Mouse (Mus musculus) midbrain, embryonic 12.5 days (tissue): Measurements from ENCODE around the gene Zfp609. TPM values are rescaled to one million over a fixed set of nuclear protein-coding genes. Genes with fewer than 3 reads are reported as not detected.

Experiments
- ATAC-seq: fragments of 200-750 bp; cut with Nextera tagmentation; 2 replicates; pipeline ENCODE4 v1.8.0; 2017; ENCODE audit warnings: low read depth, moderate TSS enrichment, moderate library complexity; ENCODE audit not compliant: low FRiP score
- H3K27ac ChIP-seq: fragments of 300-500 bp; sonication (generic); replicated peaks from 2 replicates; pipeline ENCODE4 v1.5.1; 2016; ENCODE audit warnings: mild to moderate bottlenecking
- H3K27me3 ChIP-seq: fragments of 300-500 bp; sonication (generic); 2 replicates; pipeline ENCODE4 v1.6.1; 2016; ENCODE audit warnings: mild to moderate bottlenecking
- H3K36me3 ChIP-seq: fragments of 300-500 bp; sonication (generic); 2 replicates; pipeline ENCODE4 v1.6.1; 2016
- H3K4me1 ChIP-seq: fragments of 300-500 bp; sonication (generic); 2 replicates; pipeline ENCODE4 v1.6.1; 2016
- H3K4me2 ChIP-seq: fragments of 300-500 bp; sonication (generic); replicated peaks from 2 replicates; pipeline ENCODE4 v1.6.1; 2016; ENCODE audit warnings: mild to moderate bottlenecking, moderate library complexity
- H3K4me3 ChIP-seq: fragments of 300-500 bp; sonication (generic); 2 replicates; pipeline ENCODE4 v1.5.1; 2016; ENCODE audit warnings: mild to moderate bottlenecking
- H3K9ac ChIP-seq: fragments of 300-500 bp; sonication (generic); replicated peaks from 2 replicates; pipeline ENCODE4 v1.6.1; 2016; ENCODE audit warnings: mild to moderate bottlenecking, moderate library complexity
- H3K9me3 ChIP-seq: fragments of 300-500 bp; sonication (generic); 2 replicates; pipeline ENCODE4 v1.6.1; 2016; ENCODE audit warnings: mild to moderate bottlenecking
- WGBS: fragments of 180-500 bp; shearing (Covaris S2); methylation state at CpG from one replicate; pipeline ENCODE4 v1.1.7; 2016; 5-methylcytosine and 5-hydroxymethylcytosine counted together
- polyA plus RNA-seq: library from polyadenylated mRNA; unstranded; fragments of >200 nt; fragmentation: Nextera tagmentation; extraction: Ambion mirVana; gene quantifications from 2 replicates; pipeline ENCODE4 v1.2.1, GENCODE M21; 2016

Zfp609 gene
- polyA plus RNA-seq = 12.0 and 15.4 TPM in 2 replicates

DNA sequence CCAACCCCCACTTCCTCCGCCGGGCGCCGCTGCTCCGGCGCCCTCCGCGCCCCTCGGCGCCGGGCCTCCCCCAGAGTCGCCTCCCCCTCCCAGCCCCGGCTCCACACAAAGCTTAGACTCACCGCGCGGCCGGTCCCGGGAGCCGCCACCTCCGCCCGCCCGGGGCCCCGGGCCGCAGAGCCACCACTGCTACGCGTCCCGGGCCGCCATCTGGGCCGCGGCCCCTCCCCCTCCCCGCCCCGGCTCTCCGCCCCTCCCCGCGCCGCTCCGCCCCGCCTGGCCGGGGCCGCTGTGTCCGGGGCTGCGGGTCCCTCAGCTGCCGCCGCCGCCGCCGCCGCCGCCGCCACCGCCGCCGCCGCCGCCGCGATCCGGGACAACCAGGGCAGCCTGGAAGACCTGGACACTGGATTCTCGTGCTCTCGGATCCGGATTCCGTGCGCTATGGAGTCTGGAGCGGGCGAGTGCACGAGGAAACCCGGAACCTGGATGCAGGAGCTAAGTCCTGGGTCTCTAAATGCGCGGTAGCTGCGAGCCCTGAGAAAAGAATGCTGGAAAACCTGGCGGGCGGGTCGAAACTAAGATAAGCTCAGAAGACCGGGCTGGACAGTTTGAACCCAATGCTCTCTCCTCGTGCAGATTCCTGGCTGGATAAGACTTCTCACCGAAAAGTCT, at the start of gene Zfp609:
Zfp609 (minus strand) TSS at position 221 of the 672 bp plus-strand sequence.
- no peaks in the 10 kb centered on the region for H3K36me3 ChIP-seq
- H3K9me3 ChIP-seq = no peaks in the 10 kb centered on the region
- 0% methylated on average over 44 of the region's 76 CpGs for WGBS
- peak within 1 kb of the TSS; percentile 98 for H3K9ac ChIP-seq
- H3K4me2 ChIP-seq = peak within 1 kb of the TSS; percentile 75
- H3K27me3 ChIP-seq = 0 out of 2 replicates have a peak, but pooled peaks cover 5% of the 10 kb centered on the region
- peak; percentile 87 for ATAC-seq
- peaks cover 61% of the 10 kb centered on the region for H3K4me1 ChIP-seq
- H3K27ac ChIP-seq = peak within 1 kb of the TSS; percentile 98
- peak within 1 kb of the TSS; percentile 93 for H3K4me3 ChIP-seq

DNA sequence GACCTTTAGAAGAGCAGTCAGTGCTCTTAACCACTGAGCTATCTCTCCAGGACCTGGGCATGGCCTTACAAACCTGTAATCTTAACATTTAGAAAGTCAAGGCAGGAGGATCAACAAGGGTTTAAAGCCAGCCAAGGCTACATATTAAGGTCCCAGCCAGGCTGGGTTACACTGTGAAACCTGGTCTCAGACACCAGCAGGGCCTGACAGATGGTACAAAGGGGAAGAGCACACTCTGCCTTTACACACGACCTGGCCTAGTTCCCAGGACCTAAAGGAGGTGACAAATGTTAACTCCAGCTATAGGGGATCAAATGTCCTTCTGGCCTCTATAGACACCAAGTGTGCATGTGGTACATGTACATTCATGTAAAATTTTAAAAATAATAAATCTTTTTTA, 32.3 kb upstream of the Zfp609 start:
- Histone ChIP-seq H3K4me3 (no peak overlapping the region), H3K27ac (no peak overlapping the region), H3K27me3 (no peaks in the 10 kb centered on the region), H3K4me1 (no peaks in the 10 kb centered on the region), H3K36me3 (peaks cover 55% of the 10 kb centered on the region), H3K4me2 (no peak overlapping the region), H3K9me3 (no peaks in the 10 kb centered on the region), H3K9ac (no peak overlapping the region)
- WGBS = 70% methylated on average over 1 of the region's 1 CpGs
- ATAC-seq = no peak

DNA sequence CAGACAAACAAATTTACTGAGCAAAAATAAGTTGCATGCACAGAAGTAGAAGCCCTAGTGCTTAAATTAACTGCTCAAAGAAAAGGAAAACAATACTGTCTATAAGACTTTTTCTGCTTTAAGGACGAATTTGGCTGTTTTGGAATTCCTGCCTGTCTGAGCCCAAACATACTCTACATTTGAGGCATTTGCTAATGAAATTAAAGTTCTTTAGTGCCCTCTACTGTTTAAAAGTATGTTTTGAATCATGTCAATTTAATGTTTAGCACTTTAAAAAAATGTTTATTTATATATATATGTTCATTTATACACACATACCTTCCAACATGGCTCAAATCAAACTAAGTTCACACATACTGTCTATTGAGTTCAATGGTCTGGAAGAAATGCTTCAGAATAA, 22.8 kb upstream of the Zfp609 start:
- WGBS = 19% methylated on average over 1 of the region's 1 CpGs
- Histone ChIP-seq H3K9me3 (no peaks in the 10 kb centered on the region), H3K9ac (no peak overlapping the region), H3K36me3 (0 out of 2 replicates have a peak, but pooled peaks cover 20% of the 10 kb centered on the region), H3K27me3 (no peaks in the 10 kb centered on the region), H3K4me1 (peaks cover 9% of the 10 kb centered on the region), H3K4me2 (no peak overlapping the region), H3K27ac (no peak overlapping the region), H3K4me3 (no peak overlapping the region)
- no peak for ATAC-seq

DNA sequence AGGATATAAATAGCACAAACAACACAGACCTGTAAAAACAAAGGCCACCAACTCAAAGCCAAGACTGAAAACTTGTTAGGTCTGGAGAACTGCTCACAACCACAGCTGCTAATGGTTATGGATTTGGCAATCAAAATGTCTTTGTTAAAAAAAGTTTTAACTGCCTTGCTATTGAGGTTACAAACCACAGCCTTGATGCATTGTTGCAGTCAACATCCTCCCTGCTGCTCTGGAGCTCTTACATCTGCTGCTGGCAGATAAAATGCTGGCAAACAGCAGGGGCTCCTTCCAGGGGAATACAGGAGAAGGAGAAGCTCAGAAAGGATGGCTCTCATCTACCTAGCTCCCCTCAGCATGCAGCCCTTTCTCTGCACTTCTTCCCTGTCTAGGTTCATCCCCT, 20.8 kb upstream of the Zfp609 start:
- ATAC-seq = no peak
- H3K9ac ChIP-seq = no peak overlapping the region
- H3K36me3 ChIP-seq = 0 out of 2 replicates have a peak, but pooled peaks cover 14% of the 10 kb centered on the region
- H3K4me2 ChIP-seq = no peak overlapping the region
- H3K4me3 ChIP-seq = no peak overlapping the region
- no peak overlapping the region for H3K27ac ChIP-seq
- H3K27me3 ChIP-seq = no peaks in the 10 kb centered on the region
- H3K9me3 ChIP-seq = no peaks in the 10 kb centered on the region
- H3K4me1 ChIP-seq = peaks cover 19% of the 10 kb centered on the region

DNA sequence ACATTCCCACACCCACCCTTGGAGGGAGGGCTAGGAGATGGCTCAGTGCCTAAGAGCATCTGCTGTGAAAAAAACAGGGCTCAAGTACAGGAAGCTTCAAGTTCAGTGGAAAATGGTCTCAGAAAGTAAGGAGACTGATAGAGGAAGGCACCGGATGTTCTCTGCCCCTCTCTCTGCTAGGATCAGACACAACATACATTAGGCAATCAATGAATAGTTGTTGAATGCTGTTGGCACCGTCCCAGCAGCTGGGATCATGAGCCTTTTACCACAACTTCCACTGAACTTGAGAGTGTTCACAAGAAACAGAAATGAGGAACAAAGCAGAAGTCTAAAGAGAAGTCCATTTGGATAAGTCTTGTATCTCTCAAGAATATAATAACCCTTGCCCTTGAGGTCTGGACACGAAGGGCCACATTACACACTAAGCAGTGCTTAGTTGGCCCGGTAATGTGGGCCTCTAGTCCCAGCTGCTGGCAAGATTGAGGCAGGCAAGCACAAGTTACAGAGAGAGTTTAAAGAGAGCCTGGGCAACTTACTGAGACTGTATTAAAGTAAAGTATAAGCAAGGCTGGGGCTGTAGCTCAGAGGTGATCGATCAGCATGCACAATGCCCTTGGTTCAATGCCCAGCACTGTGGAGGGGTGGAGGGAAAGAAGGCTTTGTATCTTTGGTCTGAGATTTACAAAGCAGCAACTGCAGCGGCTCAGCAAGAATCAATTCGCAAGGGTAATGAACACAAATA, 17.2 kb upstream of the Zfp609 start:
- H3K4me3 ChIP-seq = no peak overlapping the region
- H3K4me1 ChIP-seq = peaks cover 19% of the 10 kb centered on the region
- no peaks in the 10 kb centered on the region for H3K27me3 ChIP-seq
- H3K36me3 ChIP-seq = 0 out of 2 replicates have a peak, but pooled peaks cover 3% of the 10 kb centered on the region
- H3K9me3 ChIP-seq = no peaks in the 10 kb centered on the region
- WGBS = 65% methylated on average over 7 of the region's 7 CpGs
- no peak overlapping the region for H3K9ac ChIP-seq
- no peak for ATAC-seq
- no peak overlapping the region; the same call in 1 of the 2 replicates for H3K27ac ChIP-seq
- no peak overlapping the region for H3K4me2 ChIP-seq

DNA sequence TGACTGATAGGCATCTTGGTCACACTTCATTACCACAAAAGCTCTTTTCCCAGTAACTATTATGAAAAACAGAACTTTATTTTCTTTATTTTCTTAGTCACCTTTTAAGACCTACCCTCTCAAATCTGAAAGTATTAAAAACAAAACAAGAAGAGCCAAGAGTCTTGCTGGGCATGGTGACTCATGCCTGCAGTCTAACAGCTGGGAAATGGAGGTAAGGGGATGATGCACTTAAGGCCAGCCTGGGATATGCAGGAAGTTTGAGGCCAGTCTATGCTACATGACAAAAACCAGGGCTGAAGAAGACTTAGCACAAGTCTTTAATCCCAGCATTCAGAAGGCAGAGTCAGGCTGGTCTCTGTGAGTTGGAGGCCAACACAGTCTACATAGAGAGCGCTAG, 12.5 kb upstream of the Zfp609 start:
- Histone ChIP-seq H3K9me3 (no peaks in the 10 kb centered on the region), H3K36me3 (peaks cover 8% of the 10 kb centered on the region; the same call in 1 of the 2 replicates), H3K9ac (no peak overlapping the region), H3K4me3 (no peak overlapping the region), H3K4me1 (peaks cover 15% of the 10 kb centered on the region), H3K27ac (no peak overlapping the region), H3K4me2 (no peak overlapping the region), H3K27me3 (no peaks in the 10 kb centered on the region)
- ATAC-seq = no peak
- 94% methylated on average over 1 of the region's 1 CpGs for WGBS

DNA sequence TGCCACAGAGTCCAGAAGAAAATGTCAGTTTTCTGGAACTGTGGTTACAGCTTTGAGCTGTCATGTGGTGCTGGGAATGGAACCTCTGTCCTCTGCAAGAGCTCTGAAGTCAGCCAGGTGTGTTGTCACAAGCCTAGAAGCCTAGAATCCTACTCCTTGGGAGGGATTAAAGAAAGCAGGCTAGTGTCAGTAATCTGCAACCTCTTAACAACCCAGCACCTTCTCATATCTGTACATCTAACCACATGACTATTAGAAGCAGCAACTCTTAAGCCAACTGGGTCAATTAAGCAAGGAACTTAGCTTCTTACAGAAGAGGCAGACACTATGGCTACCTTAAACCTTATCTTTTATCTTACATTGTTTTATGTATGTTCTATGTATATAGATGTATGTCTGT, 9.6 kb upstream of the Zfp609 start:
- no peaks in the 10 kb centered on the region for H3K9me3 ChIP-seq
- ATAC-seq = no peak
- no peaks in the 10 kb centered on the region for H3K27me3 ChIP-seq
- peaks cover 8% of the 10 kb centered on the region; the same call in 1 of the 2 replicates for H3K36me3 ChIP-seq
- H3K9ac ChIP-seq = no peak overlapping the region
- no peak overlapping the region for H3K27ac ChIP-seq
- peaks cover 30% of the 10 kb centered on the region for H3K4me1 ChIP-seq
- no peak overlapping the region for H3K4me3 ChIP-seq
- no peak overlapping the region for H3K4me2 ChIP-seq

DNA sequence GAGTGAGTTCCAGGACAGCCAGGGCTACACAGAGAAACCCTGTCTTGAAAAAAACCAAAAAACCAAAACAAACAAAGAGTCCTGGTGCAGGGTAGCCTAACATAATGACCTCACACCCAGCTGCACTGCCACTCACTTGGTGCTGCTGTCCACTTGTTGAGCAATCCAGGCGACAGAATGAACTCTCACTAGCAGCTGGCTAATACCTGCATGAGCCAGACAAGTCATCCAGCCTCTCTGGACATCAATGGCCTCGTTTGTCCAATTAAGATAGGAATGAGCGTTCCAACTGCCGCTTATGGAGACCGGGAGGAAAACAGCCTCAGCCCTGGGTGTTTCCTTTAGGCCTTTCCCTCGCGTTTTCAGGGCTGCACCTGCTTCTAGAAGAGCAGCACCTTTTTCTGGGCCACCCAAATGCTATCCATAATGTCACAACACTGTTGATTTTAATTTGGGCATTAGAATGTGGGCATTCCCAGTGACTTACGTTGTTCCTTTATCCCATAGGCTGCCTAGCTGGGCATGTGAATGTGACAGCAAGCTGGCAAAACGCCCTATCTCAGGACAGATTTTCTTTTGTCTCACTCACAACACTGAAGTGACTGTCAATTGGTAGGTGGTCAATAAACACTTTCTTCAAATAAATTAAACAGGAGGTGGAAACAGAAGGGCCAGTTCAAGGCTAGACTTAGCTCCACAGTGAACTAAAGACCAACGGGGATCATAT, 7.4 kb upstream of the Zfp609 start:
- H3K9me3 ChIP-seq = no peaks in the 10 kb centered on the region
- no peak overlapping the region for H3K9ac ChIP-seq
- 0 out of 2 replicates have a peak overlapping the region, but pooled peaks have one; percentile 46 for H3K27ac ChIP-seq
- H3K27me3 ChIP-seq = no peaks in the 10 kb centered on the region
- H3K4me1 ChIP-seq = peaks cover 45% of the 10 kb centered on the region
- peaks cover 8% of the 10 kb centered on the region; the same call in 1 of the 2 replicates for H3K36me3 ChIP-seq
- 74% methylated on average over 10 of the region's 10 CpGs for WGBS
- no peak overlapping the region for H3K4me3 ChIP-seq
- ATAC-seq = no peak
- H3K4me2 ChIP-seq = no peak overlapping the region

DNA sequence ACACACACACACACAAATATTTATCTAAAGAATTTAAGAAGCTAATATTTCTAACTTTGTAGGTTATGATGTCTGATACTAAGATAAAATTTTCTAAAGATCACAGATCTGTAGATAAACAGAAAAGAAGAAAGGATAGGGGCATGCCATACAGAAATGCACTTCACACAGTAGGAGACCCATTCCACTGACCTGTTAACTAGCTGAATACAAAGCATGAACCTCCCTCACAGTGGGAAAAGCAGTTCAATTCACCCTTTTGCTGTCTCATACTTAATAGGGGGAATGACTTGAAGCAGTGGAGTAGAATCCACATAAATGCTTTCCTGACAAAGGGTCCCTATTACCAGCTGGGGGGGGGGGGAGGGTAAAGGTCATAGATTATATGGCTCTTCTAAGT, 6.3 kb upstream of the Zfp609 start:
- peaks cover 47% of the 10 kb centered on the region for H3K4me1 ChIP-seq
- ATAC-seq = no peak

DNA sequence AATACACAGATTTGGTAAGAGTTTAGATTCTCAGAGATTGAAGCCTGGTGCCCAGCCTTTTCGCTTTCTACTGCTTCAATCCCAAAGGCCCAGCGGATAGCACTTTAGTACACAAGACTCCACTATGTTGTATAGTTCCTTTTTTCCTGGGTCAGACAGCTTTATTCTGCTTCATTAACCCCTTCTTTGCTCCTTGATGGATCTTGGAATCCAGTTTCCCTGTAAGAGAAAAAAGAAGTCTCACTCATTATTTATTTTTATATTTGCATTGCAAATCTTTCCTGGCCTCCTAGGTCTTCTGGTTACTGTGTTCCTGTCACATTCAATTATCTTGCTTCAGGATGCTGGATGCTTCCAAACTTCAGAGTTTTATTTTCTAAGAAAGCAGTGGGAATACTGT, 5.9 kb upstream of the Zfp609 start:
- no peak overlapping the region for H3K4me2 ChIP-seq
- 0 out of 2 replicates have a peak, but pooled peaks cover 5% of the 10 kb centered on the region for H3K27me3 ChIP-seq
- H3K9ac ChIP-seq = no peak overlapping the region
- no peak overlapping the region for H3K27ac ChIP-seq
- ATAC-seq = no peak; the same call in 1 of the 2 replicates
- peaks cover 8% of the 10 kb centered on the region; the same call in 1 of the 2 replicates for H3K36me3 ChIP-seq
- H3K4me1 ChIP-seq = peaks cover 50% of the 10 kb centered on the region
- no peak overlapping the region for H3K4me3 ChIP-seq
- H3K9me3 ChIP-seq = no peaks in the 10 kb centered on the region
- 10% methylated on average over 2 of the region's 2 CpGs for WGBS

More for the DNA sequence above, 6.3 kb upstream of the Zfp609 start:
- no peak overlapping the region for H3K4me2 ChIP-seq
- peak overlapping the region; percentile 42 for H3K27ac ChIP-seq
- H3K36me3 ChIP-seq = peaks cover 8% of the 10 kb centered on the region; the same call in 1 of the 2 replicates
- no peak overlapping the region for H3K4me3 ChIP-seq
- H3K9me3 ChIP-seq = no peaks in the 10 kb centered on the region
- H3K27me3 ChIP-seq = 0 out of 2 replicates have a peak, but pooled peaks cover 1% of the 10 kb centered on the region
- no peak overlapping the region for H3K9ac ChIP-seq

DNA sequence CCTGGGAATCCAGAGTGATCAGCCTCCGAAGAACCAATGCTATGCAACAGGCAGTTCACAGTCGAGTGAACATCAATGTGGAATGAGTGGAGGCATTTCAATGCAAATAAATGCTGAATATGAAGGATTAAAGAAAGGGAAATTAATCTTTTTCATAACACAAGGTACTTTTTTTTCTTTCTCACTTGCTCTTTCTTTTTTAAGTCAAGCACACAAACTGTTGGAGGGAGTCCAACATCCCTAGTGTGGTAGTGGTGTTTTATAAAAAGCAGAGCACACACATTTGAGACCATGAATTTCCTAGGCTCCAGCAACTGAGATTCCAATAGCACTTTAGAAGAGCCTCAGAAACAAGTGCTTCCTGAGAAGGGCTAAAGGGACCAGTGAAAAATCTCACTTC, 4.7 kb upstream of the Zfp609 start:
- Histone ChIP-seq H3K27ac (no peak overlapping the region), H3K4me2 (no peak overlapping the region)

More for the DNA sequence above, 4.7 kb upstream of the Zfp609 start:
- no peak overlapping the region for H3K9ac ChIP-seq
- no peak overlapping the region for H3K4me3 ChIP-seq
- peaks cover 54% of the 10 kb centered on the region for H3K4me1 ChIP-seq
- no peak for ATAC-seq
- 0 out of 2 replicates have a peak, but pooled peaks cover 3% of the 10 kb centered on the region for H3K36me3 ChIP-seq
- H3K9me3 ChIP-seq = no peaks in the 10 kb centered on the region
- 0 out of 2 replicates have a peak, but pooled peaks cover 5% of the 10 kb centered on the region for H3K27me3 ChIP-seq
- WGBS = 22% methylated on average over 2 of the region's 2 CpGs
